Mouse (Mus musculus) neural tube, embryonic 11.5 days (tissue): Measurements from ENCODE around the gene Hvcn1. TPM values are rescaled to one million over a fixed set of nuclear protein-coding genes. Genes with fewer than 3 reads are reported as not detected.

Experiments used
- ATAC-seq: fragments of 200-750 bp; cut with Nextera tagmentation; 2 replicates; pipeline ENCODE4 v1.8.0; 2017; ENCODE audit warnings: moderate number of reproducible peaks, mild to moderate bottlenecking, moderate TSS enrichment, moderate library complexity; ENCODE audit not compliant: insufficient read depth, low FRiP score, low TSS enrichment
- DNase-seq: peaks from one replicate; pipeline ENCODE4 v3.0.0-alpha.2; 2015; ENCODE audit warnings: low spot score
- H3K27ac ChIP-seq: fragments of 300-500 bp; sonication (generic); 2 replicates; pipeline ENCODE4 v1.5.1; 2014; ENCODE audit warnings: low read depth, mild to moderate bottlenecking, low read length
- H3K27me3 ChIP-seq: fragments of 300-500 bp; sonication (generic); 2 replicates; pipeline ENCODE4 v1.6.1; 2014; ENCODE audit warnings: mild to moderate bottlenecking, low read length, mixed read lengths; ENCODE audit not compliant: control insufficient read depth, insufficient read depth
- H3K36me3 ChIP-seq: fragments of 300-500 bp; sonication (generic); 2 replicates; pipeline ENCODE4 v1.6.1; 2014; ENCODE audit warnings: mild to moderate bottlenecking, low read length, moderate library complexity, mixed read lengths; ENCODE audit not compliant: control insufficient read depth, insufficient read depth
- H3K4me1 ChIP-seq: fragments of 300-500 bp; sonication (generic); 2 replicates; pipeline ENCODE4 v1.6.1; 2014; ENCODE audit warnings: low read length, mixed read lengths; ENCODE audit not compliant: control insufficient read depth, insufficient read depth
- H3K4me2 ChIP-seq: fragments of 300-500 bp; sonication (generic); 2 replicates; pipeline ENCODE4 v1.6.1; 2014; ENCODE audit warnings: low read depth, mild to moderate bottlenecking, moderate library complexity
- H3K4me3 ChIP-seq: fragments of 300-500 bp; sonication (generic); 2 replicates; pipeline ENCODE4 v1.5.1; 2014; ENCODE audit warnings: low read depth, low read length
- H3K9ac ChIP-seq: fragments of 300-500 bp; sonication (generic); 2 replicates; pipeline ENCODE4 v1.6.1; 2014; ENCODE audit warnings: mild to moderate bottlenecking, low read length
- H3K9me3 ChIP-seq: fragments of 300-500 bp; sonication (generic); 2 replicates; pipeline ENCODE4 v1.6.1; 2016; ENCODE audit warnings: low read length; ENCODE audit not compliant: control insufficient read depth
- WGBS: fragments of 180-500 bp; shearing (Covaris S2); extraction: QIAGEN DNeasy Blood & Tissue Kit; methylation state at CpG from one replicate; pipeline ENCODE4 v1.1.7; 2014; 5-methylcytosine and 5-hydroxymethylcytosine counted together
- polyA plus RNA-seq: library from polyadenylated mRNA; unstranded; fragments of >200 nt; fragmentation: Nextera tagmentation; extraction: Ambion mirVana; gene quantifications from 2 replicates; pipeline ENCODE4 v1.2.1, GENCODE M21; 2014

Gene Hvcn1
- polyA plus RNA-seq, 1 experiment from 2014 or later = 5.6 TPM

- ATAC-seq (no peak), DNase-seq (no peak)
- H3K4me1 ChIP-seq = no peaks in the 10 kb centered on the region
- no peak overlapping the region for H3K27ac ChIP-seq
- H3K27me3 ChIP-seq = no peaks in the 10 kb centered on the region
- WGBS = 76% methylated on average over 9 of the region's 9 CpGs
- no peaks in the 10 kb centered on the region for H3K9me3 ChIP-seq
- no peaks in the 10 kb centered on the region; the same call in 1 of the 2 replicates for H3K36me3 ChIP-seq
- no peak overlapping the region for H3K9ac ChIP-seq
- H3K4me2 ChIP-seq = no peak overlapping the region
- no peak overlapping the region for H3K4me3 ChIP-seq
Observed at GRCm38 (mm10) chr5:122235196-122235836, 28.7 kb downstream of the Hvcn1 start.

- Histone ChIP-seq H3K9me3 (no peaks in the 10 kb centered on the region), H3K4me2 (no peak overlapping the region), H3K36me3 (peaks cover 8% of the 10 kb centered on the region), H3K27me3 (no peaks in the 10 kb centered on the region), H3K27ac (no peak overlapping the region), H3K4me3 (no peak overlapping the region), H3K4me1 (no peaks in the 10 kb centered on the region), H3K9ac (no peak overlapping the region)
- ATAC-seq (no peak), DNase-seq (no peak)
- 75% methylated on average over 5 of the region's 5 CpGs for WGBS
Observed at GRCm38 (mm10) chr5:122237200-122237599, 30.6 kb downstream of the Hvcn1 start.

- H3K27ac ChIP-seq = no peak overlapping the region
- no peak overlapping the region for H3K9ac ChIP-seq
- H3K4me1 ChIP-seq = no peaks in the 10 kb centered on the region
- H3K36me3 ChIP-seq = peaks cover 8% of the 10 kb centered on the region
- H3K27me3 ChIP-seq = no peaks in the 10 kb centered on the region
- WGBS = 92% methylated on average over 7 of the region's 7 CpGs
- no peaks in the 10 kb centered on the region for H3K9me3 ChIP-seq
- no peak overlapping the region for H3K4me3 ChIP-seq
- no peak overlapping the region for H3K4me2 ChIP-seq
- ATAC-seq = no peak
- no peak for DNase-seq
Observed at GRCm38 (mm10) chr5:122239618-122240017, 33.0 kb downstream of the Hvcn1 start.

- H3K9me3 ChIP-seq = no peaks in the 10 kb centered on the region
- WGBS = 92% methylated on average over 11 of the region's 11 CpGs
- no peak overlapping the region for H3K4me2 ChIP-seq
- DNase-seq = no peak
- no peaks in the 10 kb centered on the region for H3K4me1 ChIP-seq
- H3K27me3 ChIP-seq = no peaks in the 10 kb centered on the region
- no peak overlapping the region for H3K27ac ChIP-seq
- H3K9ac ChIP-seq = no peak overlapping the region
- no peak for ATAC-seq
- H3K36me3 ChIP-seq = peaks cover 10% of the 10 kb centered on the region
- no peak overlapping the region for H3K4me3 ChIP-seq
Observed at GRCm38 (mm10) chr5:122240521-122240920, 33.9 kb downstream of the Hvcn1 start.

- ATAC-seq (no peak), DNase-seq (no peak)
- no peaks in the 10 kb centered on the region for H3K9me3 ChIP-seq
- no peak overlapping the region for H3K4me2 ChIP-seq
- H3K27me3 ChIP-seq = no peaks in the 10 kb centered on the region
- H3K27ac ChIP-seq = no peak overlapping the region
- no peak overlapping the region for H3K4me3 ChIP-seq
- H3K36me3 ChIP-seq = peaks cover 10% of the 10 kb centered on the region
- WGBS = 44% methylated on average over 1 of the region's 1 CpGs
- no peaks in the 10 kb centered on the region for H3K4me1 ChIP-seq
- H3K9ac ChIP-seq = no peak overlapping the region
Observed at GRCm38 (mm10) chr5:122240989-122241388, 34.4 kb downstream of the Hvcn1 start.

GRCm38 (mm10) chr5:122242521-122243123, 36.0 kb downstream of the Hvcn1 start:
- no peak overlapping the region for H3K4me2 ChIP-seq
- 86% methylated on average over 6 of the region's 6 CpGs for WGBS
- no peak overlapping the region for H3K9ac ChIP-seq
- no peak for ATAC-seq
- no peak for DNase-seq
- H3K4me3 ChIP-seq = no peak overlapping the region
- no peaks in the 10 kb centered on the region for H3K9me3 ChIP-seq
- H3K36me3 ChIP-seq = peaks cover 10% of the 10 kb centered on the region
- H3K4me1 ChIP-seq = no peaks in the 10 kb centered on the region
- no peaks in the 10 kb centered on the region for H3K27me3 ChIP-seq
- H3K27ac ChIP-seq = no peak overlapping the region

GRCm38 (mm10) chr5:122243781-122244523, 37.3 kb downstream of the Hvcn1 start:
- no peak overlapping the region for H3K9ac ChIP-seq
- DNase-seq (no peak), ATAC-seq (no peak)
- H3K27me3 ChIP-seq = no peaks in the 10 kb centered on the region
- peaks cover 13% of the 10 kb centered on the region for H3K36me3 ChIP-seq
- WGBS = 82% methylated on average over 17 of the region's 17 CpGs
- H3K27ac ChIP-seq = no peak overlapping the region
- no peak overlapping the region for H3K4me2 ChIP-seq
- no peaks in the 10 kb centered on the region for H3K4me1 ChIP-seq
- no peaks in the 10 kb centered on the region for H3K9me3 ChIP-seq
- no peak overlapping the region for H3K4me3 ChIP-seq

GRCm38 (mm10) chr5:122245186-122245585, 38.6 kb downstream of the Hvcn1 start:
- no peaks in the 10 kb centered on the region for H3K9me3 ChIP-seq
- no peak overlapping the region for H3K9ac ChIP-seq
- H3K27ac ChIP-seq = no peak overlapping the region
- ATAC-seq (no peak), DNase-seq (no peak)
- no peaks in the 10 kb centered on the region for H3K27me3 ChIP-seq
- no peak overlapping the region for H3K4me2 ChIP-seq
- no peaks in the 10 kb centered on the region for H3K4me1 ChIP-seq
- H3K36me3 ChIP-seq = peaks cover 13% of the 10 kb centered on the region
- WGBS = 70% methylated on average over 3 of the region's 3 CpGs
- H3K4me3 ChIP-seq = no peak overlapping the region
